Mouse (Mus musculus): ENCODE results near the gene Gata5.

- TF ChIP-seq POLR2A (IDR thresholded peaks at IDR 0.05; ENCODE audit: low read depth, low read length) (no peak), CTCF (conservative IDR thresholded peaks at IDR 0.05; ENCODE audit: insufficient read depth, insufficient read length, low read depth, low read length) (no peak)
These were observed 33.7 kb downstream of the Gata5 start for GRCm38 (mm10) chr2:180300771-180301170.

Data from kidney, adult 2 months (tissue).